Mouse (Mus musculus): ENCODE data around the gene Plin3.

The Plin3 gene

GRCm38 (mm10) chr17:56292531-56293222 is at the start of gene Plin3:
Plin3 (minus strand) TSS chr17:56292873.
- no peak for DNase-seq

GRCm38 (mm10) chr17:56340717-56341116 is 48.0 kb upstream of the Plin3 start:
- DNase-seq: peak; percentile 69 to 74

- peak in 1 of 2 experiments; percentile 57 for DNase-seq
Measured at GRCm38 (mm10) chr17:56338909-56339308, 46.2 kb upstream of the Plin3 start.

- DNase-seq: peak in 1 of 2 experiments; percentile 5
Measured at GRCm38 (mm10) chr17:56337791-56338190, 45.1 kb upstream of the Plin3 start.

- DNase-seq: peak; percentile 86 to 88
Measured at GRCm38 (mm10) chr17:56337190-56337589, 44.5 kb upstream of the Plin3 start.

GRCm38 (mm10) chr17:56332987-56333386 is 40.3 kb upstream of the Plin3 start:
- DNase-seq: no peak

GRCm38 (mm10) chr17:56331256-56331655 is 38.6 kb upstream of the Plin3 start:
- DNase-seq: peak in 1 of 2 experiments; percentile 29

- DNase-seq: no peak
Measured at GRCm38 (mm10) chr17:56330345-56330744, 37.7 kb upstream of the Plin3 start.

- no peak for DNase-seq
Measured at GRCm38 (mm10) chr17:56329267-56329666, 36.6 kb upstream of the Plin3 start.

- peak in 1 of 2 experiments; percentile 50 for DNase-seq
Measured at GRCm38 (mm10) chr17:56326153-56327147, 33.8 kb upstream of the Plin3 start.

GRCm38 (mm10) chr17:56325450-56326152 is 32.9 kb upstream of the Plin3 start, which contains the start of gene Kdm4b:
Kdm4b (plus strand) TSS chr17:56326062.
- peak; percentile 100 for DNase-seq

- peak in 1 of 2 experiments; percentile 34 for DNase-seq
Measured at GRCm38 (mm10) chr17:56324419-56324818, 31.7 kb upstream of the Plin3 start.

GRCm38 (mm10) chr17:56309191-56309945 is 16.7 kb upstream of the Plin3 start:
- no peak for DNase-seq

- no peak for DNase-seq
Measured at GRCm38 (mm10) chr17:56308088-56308487, 15.4 kb upstream of the Plin3 start.

GRCm38 (mm10) chr17:56305826-56306225 is 13.2 kb upstream of the Plin3 start:
- peak; percentile 45 to 60 for DNase-seq

- DNase-seq: no peak
Measured at GRCm38 (mm10) chr17:56305156-56305555, 12.5 kb upstream of the Plin3 start.

GRCm38 (mm10) chr17:56304718-56305117 is 12.0 kb upstream of the Plin3 start:
- DNase-seq: no peak

GRCm38 (mm10) chr17:56303847-56304586 is 11.3 kb upstream of the Plin3 start:
- DNase-seq: peak; percentile 96 to 97

- peak; percentile 16 to 43 for DNase-seq
Measured at GRCm38 (mm10) chr17:56303160-56303846, 10.6 kb upstream of the Plin3 start, which contains the start of gene Uhrf1. Uhrf1 (plus strand) TSS chr17:56303321.

GRCm38 (mm10) chr17:56302363-56302996 is 9.8 kb upstream of the Plin3 start:
- DNase-seq: peak in 1 of 2 experiments; percentile 36
